Mouse (Mus musculus) neural tube, embryonic 14.5 days (tissue): ENCODE measurements around the gene Lrrc26. TPM values are rescaled to one million over a fixed set of nuclear protein-coding genes. Genes with fewer than 3 reads are reported as not detected.

Experiments used
- polyA plus RNA-seq: library from polyadenylated mRNA; unstranded; fragments of >200 nt; fragmentation: Nextera tagmentation; extraction: Ambion mirVana; gene quantifications from 2 replicates; pipeline ENCODE4 v1.2.1, GENCODE M21; 2014

Gene Lrrc26
- polyA plus RNA-seq, 1 experiment from 2014 or later = not detected

Other genes starting within 250 kb of the Lrrc26 start
- gene Nsmf, start 235.6 kb upstream of the Lrrc26 start, polyA plus RNA-seq = 137 and 143 TPM in 2 replicates
- 0.27 TPM in 1 of 2 replicates, not detected in the other for gene Entpd8, start 209.6 kb upstream of the Lrrc26 start, polyA plus RNA-seq
- gene Noxa1, start 194.8 kb upstream of the Lrrc26 start, polyA plus RNA-seq = 0.17 TPM in 1 of 2 replicates, not detected in the other
- 10.7 and 15.1 TPM in 2 replicates for gene Nrarp, start 109.2 kb upstream of the Lrrc26 start, polyA plus RNA-seq
- 0.88 and 1.4 TPM in 2 replicates for gene Tor4a, start 93.0 kb upstream of the Lrrc26 start, polyA plus RNA-seq
- 74.7 and 86.2 TPM in 2 replicates for gene Nelfb, start 78.4 kb upstream of the Lrrc26 start, polyA plus RNA-seq
- not detected in 2 replicates for gene Stpg3, start 75.3 kb upstream of the Lrrc26 start, polyA plus RNA-seq
- 0.91 TPM in 1 of 2 replicates, not detected in the other for gene Fam166a, start 71.2 kb upstream of the Lrrc26 start, polyA plus RNA-seq
- gene Tubb4b, start 65.2 kb upstream of the Lrrc26 start, polyA plus RNA-seq = 361 and 387 TPM in 2 replicates
- gene Slc34a3, start 55.6 kb upstream of the Lrrc26 start, polyA plus RNA-seq = not detected in 2 replicates
- not detected in 2 replicates for gene Rnf224, start 53.1 kb upstream of the Lrrc26 start, polyA plus RNA-seq
- gene Rnf208, start 47.7 kb upstream of the Lrrc26 start, polyA plus RNA-seq = 147 and 191 TPM in 2 replicates
- 0.33 and 0.45 TPM in 2 replicates for gene Cysrt1, start 47.5 kb upstream of the Lrrc26 start, polyA plus RNA-seq
- gene AL732309.1, start 43.1 kb upstream of the Lrrc26 start, polyA plus RNA-seq = 5.0 and 7.1 TPM in 2 replicates
- gene Tmem203, start 34.5 kb upstream of the Lrrc26 start, polyA plus RNA-seq = 11.0 and 11.2 TPM in 2 replicates
- gene Tprn, start 27.3 kb upstream of the Lrrc26 start, polyA plus RNA-seq = 11.5 and 12.3 TPM in 2 replicates
- 177 and 182 TPM in 2 replicates for gene Ssna1, start 17.5 kb upstream of the Lrrc26 start, polyA plus RNA-seq
- gene Anapc2, start 17.4 kb upstream of the Lrrc26 start, polyA plus RNA-seq = 110 and 116 TPM in 2 replicates
- not detected in 2 replicates for gene Tmem210, start 1.8 kb upstream of the Lrrc26 start, polyA plus RNA-seq
- gene Grin1, start 29.3 kb downstream of the Lrrc26 start, polyA plus RNA-seq = 60.8 and 89.4 TPM in 2 replicates
- gene Man1b1, start 42.4 kb downstream of the Lrrc26 start, polyA plus RNA-seq = 59.9 and 85.5 TPM in 2 replicates
- gene Dpp7, start 66.4 kb downstream of the Lrrc26 start, polyA plus RNA-seq = 23.9 and 27.1 TPM in 2 replicates
- 4.6 and 5.2 TPM in 2 replicates for gene Uap1l1, start 75.8 kb downstream of the Lrrc26 start, polyA plus RNA-seq
- 6.9 and 7.8 TPM in 2 replicates for gene Sapcd2, start 82.4 kb downstream of the Lrrc26 start, polyA plus RNA-seq
- gene Entpd2, start 106.0 kb downstream of the Lrrc26 start, polyA plus RNA-seq = 1.6 and 10.6 TPM in 2 replicates
- gene Npdc1, start 109.4 kb downstream of the Lrrc26 start, polyA plus RNA-seq = 397 and 496 TPM in 2 replicates
- 0.17 and 0.23 TPM in 2 replicates for gene Fut7, start 133.4 kb downstream of the Lrrc26 start, polyA plus RNA-seq
- 16.2 and 17.0 TPM in 2 replicates for gene Abca2, start 138.8 kb downstream of the Lrrc26 start, polyA plus RNA-seq
- gene Clic3, start 166.9 kb downstream of the Lrrc26 start, polyA plus RNA-seq = 1.5 and 2.4 TPM in 2 replicates
- 94.5 and 124 TPM in 2 replicates for gene Paxx, start 171.2 kb downstream of the Lrrc26 start, polyA plus RNA-seq
- 5.6 and 87.6 TPM in 2 replicates for gene Ptgds, start 180.1 kb downstream of the Lrrc26 start, polyA plus RNA-seq
- not detected in 2 replicates for gene Lcn12, start 204.0 kb downstream of the Lrrc26 start, polyA plus RNA-seq
- gene Fbxw5, start 210.8 kb downstream of the Lrrc26 start, polyA plus RNA-seq = 124 and 137 TPM in 2 replicates
- 5.6 and 6.8 TPM in 2 replicates for gene C8g, start 211.8 kb downstream of the Lrrc26 start, polyA plus RNA-seq